Mouse (Mus musculus): ENCODE data around the gene Ankrd11. TPM values are rescaled to one million over a fixed set of nuclear protein-coding genes. Genes with fewer than 3 reads are reported as not detected.

Ankrd11 gene
- total and polyA plus RNA-seq, 2 experiments from 2014 or later = 75.9 to 96.6 TPM

- no peak overlapping the region for H3K4me3 ChIP-seq (ENCODE audit: low read length)
- H3K27ac ChIP-seq = 0 out of 2 replicates have a peak overlapping the region, but pooled peaks have one; percentile 20
- no peak for TF ChIP-seq CTCF (IDR thresholded peaks at IDR 0.05; ENCODE audit: low read depth)
- DNase-seq (ENCODE audit: low spot score) (peak; percentile 69), ATAC-seq (peak; percentile 88)
- no peak overlapping the region for H3K9ac ChIP-seq (replicated peaks; ENCODE audit: low read length)
- WGBS = 7% methylated on average over 11 of the region's 11 CpGs
- H3K4me1 ChIP-seq (ENCODE audit: insufficient read depth, low read length) = peaks cover 8% of the 10 kb centered on the region; the same call in 1 of the 2 replicates
- H3K9me3 ChIP-seq (ENCODE audit: low read length) = no peaks in the 10 kb centered on the region
- H3K27me3 ChIP-seq (ENCODE audit: insufficient read depth, low read length) = no peaks in the 10 kb centered on the region
- H3K36me3 ChIP-seq (ENCODE audit: insufficient read depth, low read length) = no peaks in the 10 kb centered on the region
- no peak overlapping the region for H3K4me2 ChIP-seq (ENCODE audit: low read depth, low read length)
Observed at GRCm38 (mm10) chr8:122853340-122853771, 188.7 kb downstream of the Ankrd11 start.

DNA sequence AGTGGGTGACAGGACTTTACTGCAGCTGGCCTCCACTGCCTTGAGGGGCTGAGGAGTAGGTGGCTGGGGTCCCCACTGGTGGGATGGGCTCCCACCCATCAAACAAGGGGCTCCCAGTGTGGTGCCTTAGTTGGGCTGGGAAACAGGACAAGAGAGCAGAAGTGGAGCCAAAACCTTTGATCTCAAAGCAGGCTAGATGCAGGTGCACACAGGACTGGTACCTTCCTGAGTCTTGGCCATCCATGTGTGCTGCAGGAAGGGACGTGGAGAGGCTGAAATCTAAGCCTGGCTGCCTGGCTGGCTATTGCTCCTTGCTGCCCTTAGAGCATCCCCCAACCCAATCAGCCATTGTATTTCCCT is 189.6 kb downstream of the Ankrd11 start:
- Histone ChIP-seq H3K4me3 (ENCODE audit: low read length) (no peak overlapping the region), H3K27ac (no peak overlapping the region; the same call in 1 of the 2 replicates), H3K4me2 (ENCODE audit: low read depth, low read length) (no peak overlapping the region), H3K36me3 (ENCODE audit: insufficient read depth, low read length) (no peaks in the 10 kb centered on the region), H3K9ac (replicated peaks; ENCODE audit: low read length) (no peak overlapping the region), H3K9me3 (ENCODE audit: low read length) (no peaks in the 10 kb centered on the region), H3K27me3 (ENCODE audit: insufficient read depth, low read length) (no peaks in the 10 kb centered on the region), H3K4me1 (ENCODE audit: insufficient read depth, low read length) (peaks cover 8% of the 10 kb centered on the region; the same call in 1 of the 2 replicates)
- WGBS = 58% methylated on average over 1 of the region's 1 CpGs
- DNase-seq (ENCODE audit: low spot score) = no peak
- no peak for ATAC-seq
- TF ChIP-seq CTCF (IDR thresholded peaks at IDR 0.05; ENCODE audit: low read depth) = 0 out of 2 replicates have a peak, but pooled peaks have one; percentile 4

GRCm38 (mm10) chr8:122851692-122852545 is 190.2 kb downstream of the Ankrd11 start:
- no peak overlapping the region for H3K4me3 ChIP-seq (ENCODE audit: low read length)
- H3K4me2 ChIP-seq (ENCODE audit: low read depth, low read length) = no peak overlapping the region
- H3K4me1 ChIP-seq (ENCODE audit: insufficient read depth, low read length) = peaks cover 8% of the 10 kb centered on the region; the same call in 1 of the 2 replicates
- no peak for DNase-seq (ENCODE audit: low spot score)
- no peak for ATAC-seq
- H3K9me3 ChIP-seq (ENCODE audit: low read length) = no peaks in the 10 kb centered on the region
- no peak overlapping the region for H3K27ac ChIP-seq
- no peaks in the 10 kb centered on the region for H3K27me3 ChIP-seq (ENCODE audit: insufficient read depth, low read length)
- H3K36me3 ChIP-seq (ENCODE audit: insufficient read depth, low read length) = no peaks in the 10 kb centered on the region
- 77% methylated on average over 12 of the region's 12 CpGs for WGBS
- TF ChIP-seq CTCF (IDR thresholded peaks at IDR 0.05; ENCODE audit: low read depth) = no peak
- no peak overlapping the region for H3K9ac ChIP-seq (replicated peaks; ENCODE audit: low read length)

DNA sequence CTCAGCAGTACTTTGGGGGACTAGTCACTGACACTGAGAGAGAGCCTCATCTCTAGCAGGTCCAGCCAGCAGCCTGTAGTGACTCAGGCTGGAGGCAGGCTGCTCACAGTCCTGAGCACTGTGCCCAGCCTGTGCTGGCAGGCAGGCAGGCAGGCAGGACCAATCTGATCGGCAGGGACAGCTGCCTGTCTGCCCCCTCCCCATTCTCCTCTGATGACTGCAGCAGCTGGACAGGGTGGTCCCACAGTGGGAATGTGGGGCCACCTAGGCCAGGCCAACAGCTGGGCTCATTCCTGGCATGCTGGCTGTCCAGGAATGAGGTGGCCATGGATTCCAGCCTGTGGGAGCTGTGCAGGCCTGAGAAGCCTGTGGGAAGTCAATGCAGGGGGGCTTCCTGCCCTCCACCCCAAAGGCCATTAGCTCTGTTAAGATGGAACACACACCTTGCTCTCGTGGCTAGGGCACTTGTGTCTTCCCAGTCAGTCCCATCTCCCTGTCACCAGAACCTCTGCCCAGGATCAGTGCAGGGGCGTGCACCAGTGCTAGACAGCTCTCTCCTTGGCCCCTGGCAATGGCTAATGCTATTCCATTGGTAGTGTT is 191.3 kb downstream of the Ankrd11 start:
- no peak for TF ChIP-seq CTCF (IDR thresholded peaks at IDR 0.05; ENCODE audit: low read depth)
- no peaks in the 10 kb centered on the region for H3K36me3 ChIP-seq (ENCODE audit: insufficient read depth, low read length)
- H3K4me1 ChIP-seq (ENCODE audit: insufficient read depth, low read length) = peaks cover 8% of the 10 kb centered on the region; the same call in 1 of the 2 replicates
- H3K9ac ChIP-seq (replicated peaks; ENCODE audit: low read length) = no peak overlapping the region
- WGBS = 60% methylated on average over 3 of the region's 3 CpGs
- ATAC-seq (no peak), DNase-seq (ENCODE audit: low spot score) (no peak)
- H3K27me3 ChIP-seq (ENCODE audit: insufficient read depth, low read length) = no peaks in the 10 kb centered on the region
- no peaks in the 10 kb centered on the region for H3K9me3 ChIP-seq (ENCODE audit: low read length)
- H3K4me3 ChIP-seq (ENCODE audit: low read length) = no peak overlapping the region
- H3K4me2 ChIP-seq (ENCODE audit: low read depth, low read length) = no peak overlapping the region
- H3K27ac ChIP-seq = no peak overlapping the region

DNA sequence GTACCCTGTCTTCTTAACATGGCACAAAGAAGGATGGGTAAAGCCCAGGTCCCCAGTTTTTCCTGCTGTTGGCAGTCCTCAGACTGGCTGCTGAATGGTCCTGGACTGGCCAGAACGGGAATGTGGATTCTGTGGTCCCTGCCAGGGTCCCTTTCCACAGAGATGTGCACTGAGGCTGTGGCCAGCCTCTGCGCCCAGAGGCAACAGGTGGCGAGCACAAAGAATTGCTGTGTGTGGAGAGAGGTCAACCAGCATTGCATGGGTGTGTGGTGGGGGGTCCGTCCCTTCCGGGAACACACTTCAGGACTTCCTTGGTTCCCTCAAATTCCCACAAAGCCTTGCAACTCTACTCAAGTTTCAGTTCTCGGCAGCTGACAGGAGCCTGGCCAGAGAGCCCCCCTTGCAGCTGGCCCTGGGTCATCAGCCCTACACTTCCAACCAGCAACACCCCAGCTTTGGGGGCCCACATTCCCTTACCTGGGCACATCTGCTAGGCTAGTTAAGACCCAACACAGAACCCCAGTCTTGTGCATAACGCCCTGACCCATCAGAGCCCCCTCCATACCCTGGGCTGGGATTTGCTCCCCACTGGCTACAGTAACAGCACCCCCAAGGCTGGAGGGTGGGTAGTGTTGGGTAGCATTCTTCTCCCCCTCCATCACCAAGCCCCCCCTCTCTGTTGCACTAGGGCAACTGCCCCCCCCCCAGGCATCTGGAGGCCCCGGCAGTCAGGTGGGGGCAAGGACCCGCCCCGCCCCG is 192.7 kb downstream of the Ankrd11 start:
- WGBS = 70% methylated on average over 11 of the region's 11 CpGs
- DNase-seq (ENCODE audit: low spot score) = no peak
- TF ChIP-seq CTCF (IDR thresholded peaks at IDR 0.05; ENCODE audit: low read depth) = no peak
- Histone ChIP-seq H3K27ac (no peak overlapping the region), H3K9me3 (ENCODE audit: low read length) (no peaks in the 10 kb centered on the region), H3K27me3 (ENCODE audit: insufficient read depth, low read length) (no peaks in the 10 kb centered on the region), H3K4me1 (ENCODE audit: insufficient read depth, low read length) (peaks cover 8% of the 10 kb centered on the region; the same call in 1 of the 2 replicates), H3K4me3 (ENCODE audit: low read length) (no peak overlapping the region), H3K36me3 (ENCODE audit: insufficient read depth, low read length) (no peaks in the 10 kb centered on the region), H3K4me2 (ENCODE audit: low read depth, low read length) (no peak overlapping the region), H3K9ac (replicated peaks; ENCODE audit: low read length) (no peak overlapping the region)
- ATAC-seq = no peak

- H3K4me2 ChIP-seq (ENCODE audit: low read depth, low read length) = peak within 1 kb of the TSS; percentile 35
- 14% methylated on average over 17 of the region's 18 CpGs for WGBS
Observed at GRCm38 (mm10) chr8:122847829-122848561, 194.1 kb downstream of the Ankrd11 start, which contains the start of gene Cdh15. Gene Cdh15, plus strand, starts transcription at chr8:122847966.

More at GRCm38 (mm10) chr8:122847829-122848561, 194.1 kb downstream of the Ankrd11 start, which contains the start of gene Cdh15:
- Histone ChIP-seq H3K9me3 (ENCODE audit: low read length) (no peaks in the 10 kb centered on the region), H3K27me3 (ENCODE audit: insufficient read depth, low read length) (no peaks in the 10 kb centered on the region), H3K9ac (replicated peaks; ENCODE audit: low read length) (no peak within 1 kb of the TSS), H3K27ac (no peak within 1 kb of the TSS), H3K4me1 (ENCODE audit: insufficient read depth, low read length) (peaks cover 3% of the 10 kb centered on the region; the same call in 1 of the 2 replicates), H3K36me3 (ENCODE audit: insufficient read depth, low read length) (no peaks in the 10 kb centered on the region), H3K4me3 (ENCODE audit: low read length) (no peak within 1 kb of the TSS)
- peak; percentile 73 for DNase-seq (ENCODE audit: low spot score)
- ATAC-seq = peak; percentile 88
- TF ChIP-seq CTCF (IDR thresholded peaks at IDR 0.05; ENCODE audit: low read depth) = no peak
